In genomic region chr4:132065578-132065977, GRCm38 (mm10) we compare ENCODE assay signal across 18 mouse cellular contexts. TPM values are rescaled to one million over a fixed set of nuclear protein-coding genes. Genes with fewer than 3 reads are reported as not detected.
A peak's percentile ranks its signal among the peaks of the same experiment; 100 is the strongest.
DNase-seq lines count a peak whose midpoint lies in the region; ATAC-seq and TF ChIP-seq lines count a peak whose summit lies in the region.
"Had no signal": no experiment of that assay in that cellular context is flagged by ENCODE, and none has a peak within 500 bp of the region (broad histone marks: within the 10 kb centered on the region; RNA-seq: fewer than 3 reads in every experiment).

No protein-coding gene starts in this region.

- intact Hi-C loops in heart, adult 2 months (cut with DNase I) = loop anchor here (2.0 kb wide), 1 partner anchor 15 kb away; no protein-coding TSS in a partner anchor

- no peak overlapping the region for H3K4me3 ChIP-seq in heart, adult 2 months
- H3K4me3 ChIP-seq in hindbrain, postnatal 0 days (ENCODE audit: low read length) = no peak overlapping the region
- H3K4me3 ChIP-seq in hindbrain, embryonic 16.5 days (ENCODE audit: low read length) = no peak overlapping the region
- H3K4me3 ChIP-seq in megakaryocyte, embryonic 14.5 days (replicated peaks) = peak overlapping the region; percentile 83
- H3K4me3 ChIP-seq: embryonic facial prominence, embryonic 13.5 days; hindbrain, embryonic 10.5 days; limb, embryonic 15.5 days; midbrain, embryonic 13.5 days had no signal

- DNase-seq in heart, adult 2 months = no peak
- DNase-seq in heart, adult 8-10 months (ENCODE audit: low spot score) = no peak
- DNase-seq in hindbrain, postnatal 0 days (ENCODE audit: low spot score) = no peak
- no peak for DNase-seq in spleen, adult 12 weeks (ENCODE audit: low spot score)
- DNase-seq in spleen, adult 18-20 months = no peak
- DNase-seq: B cell, adult 2 months; right cerebral cortex, adult 18-20 months had no signal

- 26% methylated on average over 3 of the region's 3 CpGs for WGBS in heart, adult 2 months
- WGBS in hindbrain, postnatal 0 days = 61% methylated on average over 3 of the region's 3 CpGs
- 55% methylated on average over 3 of the region's 3 CpGs for WGBS in hindbrain, embryonic 16.5 days

- H3K27me3 ChIP-seq in heart, adult 2 months (ENCODE audit: control insufficient read depth, insufficient read depth, low read length) = no peaks in the 10 kb centered on the region
- no peaks in the 10 kb centered on the region for H3K27me3 ChIP-seq in hindbrain, postnatal 0 days (ENCODE audit: insufficient read depth, low read length)
- H3K27me3 ChIP-seq in hindbrain, embryonic 16.5 days (replicated peaks; ENCODE audit: control insufficient read depth, insufficient read depth, low read length) = no peaks in the 10 kb centered on the region
- no peaks in the 10 kb centered on the region for H3K27me3 ChIP-seq in megakaryocyte, embryonic 14.5 days (replicated peaks)
- H3K27me3 ChIP-seq: embryonic facial prominence, embryonic 13.5 days; limb, embryonic 15.5 days; midbrain, embryonic 13.5 days had no signal

- no peak for ATAC-seq in hindbrain, postnatal 0 days
- no peak for ATAC-seq in hindbrain, embryonic 16.5 days
- peak; percentile 42 to 62; a peak in 2 of 4 replicates for ATAC-seq in hematopoietic stem cell, adult 5-6 weeks (replicated peaks in 1 of 2; ENCODE audit: insufficient read depth in 1 of 2, low FRiP score in 2 of 2, low TSS enrichment in 1 of 2, low read depth in 1 of 2, poor library complexity in 2 of 2, severe bottlenecking in 2 of 2)
- ATAC-seq: forebrain, embryonic 14.5 days; intestine, embryonic 16.5 days; midbrain, embryonic 13.5 days had no signal

- peaks cover 5% of the 10 kb centered on the region; the same call in 1 of the 2 replicates for H3K79me2 ChIP-seq in heart, adult 2 months (replicated peaks; ENCODE audit: control insufficient read depth, insufficient read depth, low read length)

- no peaks in the 10 kb centered on the region for H3K9me3 ChIP-seq in hindbrain, postnatal 0 days (ENCODE audit: low read length)
- H3K9me3 ChIP-seq in hindbrain, embryonic 16.5 days (ENCODE audit: control insufficient read depth, low read length) = no peaks in the 10 kb centered on the region
- no peaks in the 10 kb centered on the region for H3K9me3 ChIP-seq in megakaryocyte, embryonic 14.5 days
- H3K9me3 ChIP-seq: embryonic facial prominence, embryonic 13.5 days; hindbrain, embryonic 10.5 days; limb, embryonic 15.5 days; midbrain, embryonic 13.5 days had no signal

- no peak for TF ChIP-seq CTCF in heart, adult 2 months (IDR thresholded peaks at IDR 0.05)
- TF ChIP-seq CTCF in hindbrain, postnatal 0 days (IDR thresholded peaks at IDR 0.05; ENCODE audit: low read depth) = no peak

- H3K4me2 ChIP-seq in hindbrain, postnatal 0 days (ENCODE audit: low read depth, low read length) = 0 out of 2 replicates have a peak overlapping the region, but pooled peaks have one; percentile 10
- H3K4me2 ChIP-seq in hindbrain, embryonic 16.5 days (ENCODE audit: low read length) = no peak overlapping the region
- H3K4me2 ChIP-seq: embryonic facial prominence, embryonic 13.5 days; limb, embryonic 15.5 days; midbrain, embryonic 13.5 days had no signal

- H3K9ac ChIP-seq in heart, adult 2 months (ENCODE audit: low read depth, low read length) = no peak overlapping the region
- H3K9ac ChIP-seq in hindbrain, postnatal 0 days (replicated peaks; ENCODE audit: low read length) = no peak overlapping the region
- H3K9ac ChIP-seq in hindbrain, embryonic 16.5 days (ENCODE audit: low read depth, low read length) = no peak overlapping the region
- H3K9ac ChIP-seq: embryonic facial prominence, embryonic 13.5 days; limb, embryonic 15.5 days; midbrain, embryonic 13.5 days had no signal

- H3K27ac ChIP-seq in heart, adult 2 months = peak overlapping the region; percentile 57
- no peak overlapping the region for H3K27ac ChIP-seq in hindbrain, postnatal 0 days
- no peak overlapping the region for H3K27ac ChIP-seq in hindbrain, embryonic 16.5 days (ENCODE audit: low read depth, low read length)
- H3K27ac ChIP-seq: embryonic facial prominence, embryonic 13.5 days; limb, embryonic 15.5 days; midbrain, embryonic 13.5 days had no signal

- no peaks in the 10 kb centered on the region; the same call in none of the 2 replicates for H3K36me3 ChIP-seq in heart, adult 2 months (ENCODE audit: control insufficient read depth, insufficient read depth, low read length)
- H3K36me3 ChIP-seq in hindbrain, postnatal 0 days (ENCODE audit: insufficient read depth, low read length) = no peaks in the 10 kb centered on the region
- no peaks in the 10 kb centered on the region for H3K36me3 ChIP-seq in hindbrain, embryonic 16.5 days (ENCODE audit: control insufficient read depth, insufficient read depth, low read length)
- H3K36me3 ChIP-seq in megakaryocyte, embryonic 14.5 days (replicated peaks; ENCODE audit: low read length) = peaks cover 95% of the 10 kb centered on the region
- H3K36me3 ChIP-seq: embryonic facial prominence, embryonic 13.5 days; hindbrain, embryonic 10.5 days; limb, embryonic 15.5 days; midbrain, embryonic 13.5 days had no signal

- TF ChIP-seq EP300 in heart, adult 2 months (IDR thresholded peaks at IDR 0.05; ENCODE audit: insufficient read depth, low read depth, low read length) = no peak

- no peak for TF ChIP-seq POLR2A in heart, adult 2 months (IDR thresholded peaks at IDR 0.05; ENCODE audit: insufficient read depth, low read depth, low read length)

- H3K4me1 ChIP-seq in heart, adult 2 months (ENCODE audit: control insufficient read depth, insufficient read depth, low read length) = peaks cover 32% of the 10 kb centered on the region
- H3K4me1 ChIP-seq in hindbrain, postnatal 0 days (ENCODE audit: insufficient read depth, low read length) = peaks cover 6% of the 10 kb centered on the region; the same call in 1 of the 2 replicates
- H3K4me1 ChIP-seq in hindbrain, embryonic 16.5 days (ENCODE audit: control insufficient read depth, insufficient read depth, low read depth, low read length) = no peaks in the 10 kb centered on the region; the same call in 1 of the 2 replicates
- peaks cover 98% of the 10 kb centered on the region for H3K4me1 ChIP-seq in megakaryocyte, embryonic 14.5 days

RNA-seq across cellular contexts. Expression of gene Gm10300, which starts 8.9 kb away (rescaled TPM):
- total RNA-seq in heart, adult 2 months (2021) = under 1 TPM; 0.11 to 0.13 TPM
- polyA plus RNA-seq in heart, adult 2 months (2012; rRNA removed) = 0.08 and 0.12 TPM in 2 replicates
- under 1 TPM in 3 of 4 experiments, not detected in 1; 0.12 to 0.29 (median 0.13) TPM for total RNA-seq in heart, adult 8-10 months (2022)
- not detected in 2 replicates for total RNA-seq in hindbrain, postnatal 0 days (2014; rRNA removed)
- not detected in 2 replicates for polyA plus RNA-seq in hindbrain, postnatal 0 days (2015; fragmentation: Nextera tagmentation; extraction: Ambion mirVana)
- 0.09 TPM in 1 of 2 replicates, not detected in the other for polyA plus RNA-seq in hindbrain, embryonic 16.5 days (2015; fragmentation: Nextera tagmentation; extraction: Ambion mirVana)
- total RNA-seq in hematopoietic stem cell, adult 5-6 weeks (2017) = 1.4 and 2.3 TPM in 2 replicates
- 0.23 TPM in 1 of 2 replicates, not detected in the other for polyA plus RNA-seq in megakaryocyte, embryonic 14.5 days (2012; ENCODE audit: insufficient read depth, low replicate concordance)
- total RNA-seq: layer of hippocampus, postnatal 14 days; left cerebral cortex, postnatal 14 days had no signal
- polyA plus RNA-seq: forebrain, embryonic 14.5 days; intestine, embryonic 16.5 days; midbrain, embryonic 13.5 days had no signal

RNA-seq across cellular contexts. Expression of gene Epb41, which starts 9.5 kb away (rescaled TPM):
- 100 to 1,000 TPM; 128 to 256 TPM for total RNA-seq in heart, adult 2 months (2021)
- 58.7 and 62.5 TPM in 2 replicates for polyA plus RNA-seq in heart, adult 2 months (2012; rRNA removed)
- total RNA-seq in heart, adult 8-10 months (2022) = 100 to 1,000 TPM; 117 to 139 (median 131) TPM
- total RNA-seq in hindbrain, postnatal 0 days (2014; rRNA removed) = 69.7 and 70.1 TPM in 2 replicates
- polyA plus RNA-seq in hindbrain, postnatal 0 days (2015; fragmentation: Nextera tagmentation; extraction: Ambion mirVana) = 33.3 and 33.7 TPM in 2 replicates
- 43.1 and 60.9 TPM in 2 replicates for polyA plus RNA-seq in hindbrain, embryonic 16.5 days (2015; fragmentation: Nextera tagmentation; extraction: Ambion mirVana)
- total RNA-seq in hematopoietic stem cell, adult 5-6 weeks (2017) = 63.9 and 72.9 TPM in 2 replicates
- 90.5 and 122 TPM in 2 replicates for polyA plus RNA-seq in megakaryocyte, embryonic 14.5 days (2012; ENCODE audit: insufficient read depth, low replicate concordance)

Comparison
In these comparisons a context has a peak if more than half of its experiments do, and no peak if none do; other contexts are left out.
1. ATAC-seq: peak in hematopoietic stem cell, adult 5-6 weeks (2 of 2); none in hindbrain, postnatal 0 days (single experiment) and hindbrain, embryonic 16.5 days (single experiment).